Mouse (Mus musculus): ENCODE results near the gene Nrde2. TPM values are rescaled to one million over a fixed set of nuclear protein-coding genes. Genes with fewer than 3 reads are reported as not detected.

Nrde2 gene
- polyA plus RNA-seq (2015; fragmentation: Nextera tagmentation; extraction: Ambion mirVana) = 15.7 and 16.8 TPM in 2 replicates

DNA sequence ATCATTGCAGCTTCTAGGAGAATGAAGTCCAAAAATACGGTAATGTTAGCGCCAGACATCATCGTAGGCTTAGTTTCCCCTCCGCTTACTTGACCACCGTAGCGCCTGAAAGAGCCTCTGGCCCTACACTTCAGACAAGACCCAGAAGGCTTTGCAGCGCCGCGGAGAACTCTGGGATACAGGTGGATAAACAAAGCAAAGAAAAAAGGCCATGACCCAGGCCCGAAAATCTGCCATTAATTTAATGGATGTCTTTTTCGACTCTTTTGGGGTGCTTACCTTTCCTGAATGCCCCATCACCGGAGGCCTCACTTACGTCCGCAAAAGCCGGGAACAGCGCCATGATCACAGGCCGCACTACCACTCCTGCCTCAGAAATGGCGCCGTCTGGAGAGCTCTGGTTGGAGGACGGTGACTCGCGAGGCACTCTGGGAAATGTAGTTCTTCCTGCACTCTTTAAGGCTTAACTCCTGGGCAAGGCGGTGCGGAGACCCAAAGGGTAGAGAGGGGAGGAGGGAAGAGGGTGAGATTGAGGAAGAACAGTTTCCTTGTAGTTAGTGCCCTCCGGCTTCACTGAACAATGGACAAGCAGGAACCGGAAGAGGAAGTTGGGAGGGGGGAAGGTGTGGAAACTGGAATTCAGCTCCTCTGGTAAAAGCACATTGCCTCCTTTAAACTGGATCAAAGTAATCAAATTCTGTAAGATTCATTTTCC lies at the start of gene Nrde2:
TSS of gene Nrde2 (minus strand) at position 393 of the 715 bp plus-strand sequence.
- Histone ChIP-seq H3K27me3 (replicated peaks; ENCODE audit: control insufficient read depth, insufficient read depth, low read length) (no peaks in the 10 kb centered on the region), H3K4me2 (ENCODE audit: low read length) (peak within 1 kb of the TSS; percentile 68), H3K9ac (replicated peaks; ENCODE audit: low read depth, low read length) (peak within 1 kb of the TSS; percentile 73), H3K4me3 (replicated peaks; ENCODE audit: low read length) (peak within 1 kb of the TSS; percentile 66), H3K36me3 (ENCODE audit: control insufficient read depth, insufficient read depth) (no peaks in the 10 kb centered on the region), H3K27ac (ENCODE audit: low read length) (peak within 1 kb of the TSS; percentile 72), H3K9me3 (ENCODE audit: control insufficient read depth, low read length) (no peaks in the 10 kb centered on the region), H3K4me1 (replicated peaks; ENCODE audit: control insufficient read depth, insufficient read depth, low read length) (peaks cover 7% of the 10 kb centered on the region)
- WGBS = under 1% methylated on average over 26 of the region's 26 CpGs
- peak; percentile 99 for ATAC-seq

DNA sequence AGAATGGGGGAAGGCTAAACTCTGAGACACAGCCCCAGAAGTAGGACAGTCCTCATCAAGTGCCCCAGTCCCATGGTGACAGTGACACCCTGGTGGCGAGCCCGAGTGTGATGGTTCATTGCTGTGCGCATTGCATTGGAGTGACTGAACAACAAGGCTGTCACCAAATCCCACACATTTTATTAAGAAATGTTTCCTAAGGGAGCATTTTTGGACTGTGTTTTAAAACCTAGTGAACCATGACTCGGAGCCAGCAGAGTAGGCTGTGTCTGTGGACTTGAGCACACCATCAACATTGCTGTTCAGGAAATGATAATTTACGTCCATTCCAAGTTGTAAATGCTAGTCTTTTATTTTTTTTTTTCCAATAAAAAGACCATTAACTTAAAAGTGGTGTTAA lies 47.5 kb upstream of the Nrde2 start:
- H3K4me3 ChIP-seq (replicated peaks; ENCODE audit: low read length) = no peak overlapping the region
- H3K27me3 ChIP-seq (replicated peaks; ENCODE audit: control insufficient read depth, insufficient read depth, low read length) = no peaks in the 10 kb centered on the region
- no peak overlapping the region for H3K4me2 ChIP-seq (ENCODE audit: low read length)
- H3K27ac ChIP-seq (ENCODE audit: low read length) = no peak overlapping the region
- peaks cover 21% of the 10 kb centered on the region for H3K4me1 ChIP-seq (replicated peaks; ENCODE audit: control insufficient read depth, insufficient read depth, low read length)
- ATAC-seq = no peak
- no peak overlapping the region for H3K9ac ChIP-seq (replicated peaks; ENCODE audit: low read depth, low read length)
- 93% methylated on average over 5 of the region's 5 CpGs for WGBS
- H3K36me3 ChIP-seq (ENCODE audit: control insufficient read depth, insufficient read depth) = peaks cover 47% of the 10 kb centered on the region
- H3K9me3 ChIP-seq (ENCODE audit: control insufficient read depth, low read length) = no peaks in the 10 kb centered on the region

DNA sequence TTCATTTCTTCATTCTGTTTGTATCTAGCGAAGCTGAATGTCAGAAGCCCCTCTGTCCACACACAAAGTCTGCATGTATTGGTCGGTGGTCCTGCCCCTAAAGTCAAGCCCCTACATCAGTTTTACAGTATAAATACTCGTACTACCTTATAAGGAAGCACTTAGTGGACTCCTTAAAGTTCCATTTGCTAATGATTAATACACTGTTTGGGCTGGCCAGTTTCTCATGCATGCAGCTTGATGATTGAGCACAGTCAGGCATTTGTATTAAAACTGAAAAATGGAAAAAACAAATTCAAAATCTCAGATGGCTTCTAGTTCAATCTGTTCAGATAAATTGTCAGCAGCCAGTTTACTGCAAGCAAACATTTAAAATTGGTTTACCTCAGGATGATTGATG lies 47.1 kb upstream of the Nrde2 start:
- no peak overlapping the region for H3K27ac ChIP-seq (ENCODE audit: low read length)
- 91% methylated on average over 3 of the region's 3 CpGs for WGBS
- H3K4me2 ChIP-seq (ENCODE audit: low read length) = no peak overlapping the region
- no peak for ATAC-seq
- no peak overlapping the region for H3K9ac ChIP-seq (replicated peaks; ENCODE audit: low read depth, low read length)
- H3K27me3 ChIP-seq (replicated peaks; ENCODE audit: control insufficient read depth, insufficient read depth, low read length) = no peaks in the 10 kb centered on the region
- H3K36me3 ChIP-seq (ENCODE audit: control insufficient read depth, insufficient read depth) = peaks cover 47% of the 10 kb centered on the region
- H3K4me1 ChIP-seq (replicated peaks; ENCODE audit: control insufficient read depth, insufficient read depth, low read length) = peaks cover 21% of the 10 kb centered on the region
- no peaks in the 10 kb centered on the region for H3K9me3 ChIP-seq (ENCODE audit: control insufficient read depth, low read length)
- no peak overlapping the region for H3K4me3 ChIP-seq (replicated peaks; ENCODE audit: low read length)

DNA sequence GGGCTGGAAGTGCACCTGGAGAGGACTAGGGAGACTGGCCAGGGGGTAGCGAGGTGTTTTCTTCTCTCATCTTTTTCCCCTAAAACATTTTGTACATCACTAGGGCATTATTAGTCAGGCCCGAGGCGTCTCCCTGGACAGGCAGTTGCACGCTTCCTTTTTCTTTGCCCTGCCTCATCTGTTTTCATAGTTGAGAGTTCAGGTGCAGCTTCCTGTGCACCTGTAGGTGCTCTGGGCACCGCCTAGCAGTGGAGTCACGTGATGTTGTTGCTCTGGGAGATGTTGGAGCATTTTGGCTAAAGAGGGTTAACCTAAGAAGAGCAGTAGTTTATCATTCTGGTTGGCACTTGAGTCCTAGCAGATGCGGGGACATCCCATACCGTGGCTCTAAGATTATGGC lies 45.7 kb upstream of the Nrde2 start:
- H3K27ac ChIP-seq (ENCODE audit: low read length) = no peak overlapping the region
- peaks cover 47% of the 10 kb centered on the region for H3K36me3 ChIP-seq (ENCODE audit: control insufficient read depth, insufficient read depth)
- H3K4me1 ChIP-seq (replicated peaks; ENCODE audit: control insufficient read depth, insufficient read depth, low read length) = peaks cover 24% of the 10 kb centered on the region
- no peak overlapping the region for H3K4me2 ChIP-seq (ENCODE audit: low read length)
- 96% methylated on average over 8 of the region's 8 CpGs for WGBS
- H3K9me3 ChIP-seq (ENCODE audit: control insufficient read depth, low read length) = no peaks in the 10 kb centered on the region
- no peak overlapping the region for H3K4me3 ChIP-seq (replicated peaks; ENCODE audit: low read length)
- no peaks in the 10 kb centered on the region for H3K27me3 ChIP-seq (replicated peaks; ENCODE audit: control insufficient read depth, insufficient read depth, low read length)
- H3K9ac ChIP-seq (replicated peaks; ENCODE audit: low read depth, low read length) = no peak overlapping the region
- ATAC-seq = no peak

DNA sequence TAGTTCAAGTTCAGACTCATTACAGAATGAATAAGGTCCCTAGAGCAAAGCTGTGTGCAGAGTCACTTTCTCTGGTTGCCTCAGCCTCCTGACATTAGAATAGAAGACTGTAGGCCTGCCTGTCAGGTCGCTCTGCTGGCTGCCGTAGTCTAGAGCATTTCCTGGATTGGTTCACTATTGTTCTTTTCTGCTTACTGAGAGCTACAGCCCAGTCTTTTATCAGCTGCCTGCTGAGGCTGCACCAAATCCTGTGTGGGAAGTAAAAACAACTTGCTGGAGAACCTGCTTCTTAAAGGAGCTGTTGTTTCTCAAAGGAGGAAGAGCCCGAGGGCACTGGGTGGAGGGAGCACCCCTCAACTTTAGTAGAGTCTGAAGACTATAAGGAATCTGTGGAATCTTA lies 44.3 kb upstream of the Nrde2 start:
- H3K4me2 ChIP-seq (ENCODE audit: low read length) = no peak overlapping the region
- ATAC-seq = no peak
- H3K4me3 ChIP-seq (replicated peaks; ENCODE audit: low read length) = no peak overlapping the region
- no peaks in the 10 kb centered on the region for H3K9me3 ChIP-seq (ENCODE audit: control insufficient read depth, low read length)
- peaks cover 27% of the 10 kb centered on the region for H3K4me1 ChIP-seq (replicated peaks; ENCODE audit: control insufficient read depth, insufficient read depth, low read length)
- peaks cover 41% of the 10 kb centered on the region for H3K36me3 ChIP-seq (ENCODE audit: control insufficient read depth, insufficient read depth)
- H3K27ac ChIP-seq (ENCODE audit: low read length) = no peak overlapping the region
- no peak overlapping the region for H3K9ac ChIP-seq (replicated peaks; ENCODE audit: low read depth, low read length)
- no peaks in the 10 kb centered on the region for H3K27me3 ChIP-seq (replicated peaks; ENCODE audit: control insufficient read depth, insufficient read depth, low read length)
- WGBS = 43% methylated on average over 3 of the region's 3 CpGs

DNA sequence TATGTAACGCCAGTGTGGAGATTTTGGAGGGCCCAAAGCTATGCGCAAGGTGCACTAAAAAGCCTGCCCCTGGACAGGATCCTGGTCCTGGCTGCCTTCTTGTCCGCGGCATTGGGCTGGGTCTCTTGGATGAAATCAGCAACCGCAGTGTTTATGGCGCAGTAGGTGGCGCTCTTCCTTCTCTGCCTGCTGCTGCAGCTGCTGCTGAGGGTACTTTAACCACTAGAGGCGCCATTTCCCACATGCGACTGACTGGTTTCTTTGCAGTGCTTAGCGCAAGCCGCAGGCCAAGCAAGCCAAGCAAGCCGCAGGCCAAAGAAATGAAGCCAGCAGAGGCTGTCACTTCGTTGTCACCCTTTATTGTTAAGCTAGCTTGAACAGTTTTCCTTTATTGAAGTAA lies 42.4 kb upstream of the Nrde2 start:
- WGBS = under 1% methylated on average over 13 of the region's 13 CpGs
- peaks cover 30% of the 10 kb centered on the region for H3K36me3 ChIP-seq (ENCODE audit: control insufficient read depth, insufficient read depth)

DNA sequence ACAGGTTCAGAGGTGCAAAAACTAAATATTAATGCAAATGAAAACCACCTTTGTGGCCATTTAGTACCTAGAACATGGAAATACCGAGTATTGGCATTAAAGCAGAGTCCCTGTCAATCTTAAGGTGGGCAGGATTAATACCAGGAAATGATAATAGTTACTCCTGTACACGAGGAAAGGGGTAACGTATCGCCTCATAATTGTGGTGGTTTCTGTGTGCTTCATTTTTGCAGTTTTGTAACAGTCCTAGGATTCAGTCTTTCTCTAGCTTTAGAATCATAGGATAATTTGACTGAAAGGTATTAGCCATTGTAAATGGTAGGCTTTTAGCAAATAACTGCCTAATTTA lies 41.9 kb upstream of the Nrde2 start:
- Histone ChIP-seq H3K4me1 (replicated peaks; ENCODE audit: control insufficient read depth, insufficient read depth, low read length) (peaks cover 29% of the 10 kb centered on the region), H3K4me2 (ENCODE audit: low read length) (peak overlapping the region; percentile 98), H3K27me3 (replicated peaks; ENCODE audit: control insufficient read depth, insufficient read depth, low read length) (no peaks in the 10 kb centered on the region), H3K36me3 (ENCODE audit: control insufficient read depth, insufficient read depth) (peaks cover 26% of the 10 kb centered on the region), H3K4me3 (replicated peaks; ENCODE audit: low read length) (peak overlapping the region; percentile 91), H3K9ac (replicated peaks; ENCODE audit: low read depth, low read length) (0 out of 2 replicates have a peak overlapping the region, but pooled peaks have one; percentile 96), H3K9me3 (ENCODE audit: control insufficient read depth, low read length) (no peaks in the 10 kb centered on the region), H3K27ac (ENCODE audit: low read length) (no peak overlapping the region)
- 26% methylated on average over 4 of the region's 4 CpGs for WGBS
- no peak for ATAC-seq

More for the DNA sequence above, 42.4 kb upstream of the Nrde2 start:
- Histone ChIP-seq H3K4me1 (replicated peaks; ENCODE audit: control insufficient read depth, insufficient read depth, low read length) (peaks cover 29% of the 10 kb centered on the region), H3K9me3 (ENCODE audit: control insufficient read depth, low read length) (no peaks in the 10 kb centered on the region), H3K27ac (ENCODE audit: low read length) (peak overlapping the region; percentile 36; the same call in 1 of the 2 replicates), H3K4me2 (ENCODE audit: low read length) (peak overlapping the region; percentile 98), H3K4me3 (replicated peaks; ENCODE audit: low read length) (peak overlapping the region; percentile 91), H3K9ac (replicated peaks; ENCODE audit: low read depth, low read length) (peak overlapping the region; percentile 59), H3K27me3 (replicated peaks; ENCODE audit: control insufficient read depth, insufficient read depth, low read length) (no peaks in the 10 kb centered on the region)
- ATAC-seq = peak; percentile 74

DNA sequence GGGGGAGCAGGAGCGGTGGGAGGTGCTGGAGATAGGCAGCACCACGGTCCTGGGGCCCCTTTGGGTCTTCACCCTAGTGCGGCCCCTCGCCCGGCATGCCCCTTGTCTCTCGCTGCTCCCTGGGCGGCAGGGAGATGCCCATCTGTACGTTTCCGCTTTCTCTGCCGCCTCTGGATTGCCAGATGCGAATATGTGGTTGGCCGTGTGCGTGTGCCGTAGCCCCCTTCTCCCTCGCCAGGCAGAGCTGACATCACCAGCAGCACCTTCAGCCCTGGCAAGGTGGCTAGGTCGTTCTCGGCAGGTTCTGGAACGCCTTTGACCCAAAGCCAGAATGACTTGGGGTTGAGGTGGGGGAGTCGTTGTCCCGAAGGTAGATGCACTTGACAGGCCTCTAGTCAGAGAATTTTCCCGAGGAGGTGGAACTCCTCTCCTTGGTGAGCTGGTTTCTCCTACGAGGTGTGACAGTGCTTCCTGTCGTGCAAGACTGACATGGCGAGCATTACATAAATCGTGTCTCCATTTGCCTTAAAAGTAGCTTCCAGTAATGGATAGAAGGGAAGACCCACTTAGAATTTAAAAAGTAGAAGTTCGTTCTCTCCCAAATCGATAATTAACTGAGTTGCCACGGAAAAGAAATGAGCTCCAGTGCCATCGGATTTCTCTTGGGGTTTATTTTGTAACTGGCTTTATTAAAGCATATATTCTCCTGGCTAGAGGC lies 41.4 kb upstream of the Nrde2 start:
- Histone ChIP-seq H3K36me3 (ENCODE audit: control insufficient read depth, insufficient read depth) (peaks cover 23% of the 10 kb centered on the region), H3K27ac (ENCODE audit: low read length) (peak overlapping the region; percentile 93), H3K4me2 (ENCODE audit: low read length) (peak overlapping the region; percentile 98), H3K9ac (replicated peaks; ENCODE audit: low read depth, low read length) (peak overlapping the region; percentile 96), H3K27me3 (replicated peaks; ENCODE audit: control insufficient read depth, insufficient read depth, low read length) (no peaks in the 10 kb centered on the region), H3K4me1 (replicated peaks; ENCODE audit: control insufficient read depth, insufficient read depth, low read length) (peaks cover 29% of the 10 kb centered on the region), H3K4me3 (replicated peaks; ENCODE audit: low read length) (peak overlapping the region; percentile 91), H3K9me3 (ENCODE audit: control insufficient read depth, low read length) (no peaks in the 10 kb centered on the region)
- ATAC-seq = peak; percentile 2; the same call in 1 of the 2 replicates
- WGBS = 4% methylated on average over 29 of the region's 29 CpGs

DNA sequence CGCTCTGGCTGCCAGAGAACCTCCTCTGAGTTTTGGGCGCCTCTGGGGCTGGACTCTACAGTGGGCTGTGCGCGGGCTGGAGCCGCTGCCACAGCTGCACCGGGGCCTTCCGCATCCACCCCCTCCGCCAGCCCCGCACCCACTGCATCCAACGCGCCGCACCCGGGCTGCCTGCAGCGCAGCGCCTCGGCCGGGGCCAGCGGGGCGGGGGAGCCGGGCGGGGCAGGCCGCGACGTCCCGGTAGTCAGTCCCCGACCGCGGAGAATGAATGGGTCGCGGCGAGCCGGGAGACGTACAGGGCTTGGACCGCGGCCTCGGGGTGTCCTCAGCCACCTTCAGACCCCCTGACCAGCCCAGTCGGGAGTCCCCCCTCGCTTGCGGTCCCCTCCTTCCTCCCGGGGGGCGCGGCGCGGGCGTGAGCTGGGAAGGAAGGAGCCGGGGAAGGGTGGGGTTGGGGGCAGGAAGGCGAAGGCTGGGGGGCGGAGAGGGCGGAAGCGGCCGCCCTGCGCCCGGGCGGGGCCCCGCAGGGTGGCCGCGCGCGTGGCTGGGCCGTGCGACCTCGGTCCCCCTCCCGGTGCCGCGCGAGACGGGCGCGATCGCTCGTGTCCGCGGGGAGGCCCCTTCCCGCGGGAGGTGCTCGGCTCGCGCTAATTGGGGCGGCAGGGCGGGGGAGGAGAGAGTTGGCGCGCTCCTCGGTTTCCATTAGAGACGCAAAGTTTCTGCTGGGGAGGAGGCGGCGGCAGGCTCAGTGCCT lies 40.6 kb upstream of the Nrde2 start:
- Histone ChIP-seq H3K27ac (ENCODE audit: low read length) (peak overlapping the region; percentile 93), H3K4me3 (replicated peaks; ENCODE audit: low read length) (peak overlapping the region; percentile 91), H3K9me3 (ENCODE audit: control insufficient read depth, low read length) (no peaks in the 10 kb centered on the region), H3K4me2 (ENCODE audit: low read length) (peak overlapping the region; percentile 98), H3K27me3 (replicated peaks; ENCODE audit: control insufficient read depth, insufficient read depth, low read length) (no peaks in the 10 kb centered on the region), H3K4me1 (replicated peaks; ENCODE audit: control insufficient read depth, insufficient read depth, low read length) (peaks cover 29% of the 10 kb centered on the region), H3K9ac (replicated peaks; ENCODE audit: low read depth, low read length) (peak overlapping the region; percentile 96), H3K36me3 (ENCODE audit: control insufficient read depth, insufficient read depth) (peaks cover 16% of the 10 kb centered on the region)
- peak; percentile 63 for ATAC-seq
- WGBS = under 1% methylated on average over 66 of the region's 86 CpGs

Data from forebrain, embryonic 16.5 days (tissue).